Mouse (Mus musculus) left cerebral cortex, adult 2 months (tissue): ENCODE measurements at regions not wholly inside any gene's neighbourhood (a gene's known extent, or its start where the extent isn't known, plus 50 kb on each side); places are given as distances from the start of the nearest gene placed in this dataset.

Experiments used
- DNase-seq, 2 experiments: peaks; one replicate each; pipeline ENCODE4 v3.0.0; 2021 to 2022; ENCODE audit warnings: low spot score in 2 of 2, mixed read lengths in 1 of 2; ENCODE audit errors: extremely low spot score in 1 of 2
- H3K27ac ChIP-seq: fragments of 200-600 bp; 2 replicates; pipeline ENCODE4 v1.8.1; 2022
- H3K4me3 ChIP-seq: fragments of 200-600 bp; 2 replicates; pipeline ENCODE4 v1.8.1; 2022
- CTCF ChIP-seq: fragments of 200-600 bp; IDR thresholded peaks from 2 replicates; pipeline ENCODE4 v1.8.1; 2022; ENCODE audit warnings: antibody characterized with exemption, mild to moderate bottlenecking, moderate library complexity
- intact Hi-C: fragments of 180-260 bp; cut with DNase I; formaldehyde crosslinking; loops from one replicate; pipeline ENCODE4 v1.15.1; 2025

DNA sequence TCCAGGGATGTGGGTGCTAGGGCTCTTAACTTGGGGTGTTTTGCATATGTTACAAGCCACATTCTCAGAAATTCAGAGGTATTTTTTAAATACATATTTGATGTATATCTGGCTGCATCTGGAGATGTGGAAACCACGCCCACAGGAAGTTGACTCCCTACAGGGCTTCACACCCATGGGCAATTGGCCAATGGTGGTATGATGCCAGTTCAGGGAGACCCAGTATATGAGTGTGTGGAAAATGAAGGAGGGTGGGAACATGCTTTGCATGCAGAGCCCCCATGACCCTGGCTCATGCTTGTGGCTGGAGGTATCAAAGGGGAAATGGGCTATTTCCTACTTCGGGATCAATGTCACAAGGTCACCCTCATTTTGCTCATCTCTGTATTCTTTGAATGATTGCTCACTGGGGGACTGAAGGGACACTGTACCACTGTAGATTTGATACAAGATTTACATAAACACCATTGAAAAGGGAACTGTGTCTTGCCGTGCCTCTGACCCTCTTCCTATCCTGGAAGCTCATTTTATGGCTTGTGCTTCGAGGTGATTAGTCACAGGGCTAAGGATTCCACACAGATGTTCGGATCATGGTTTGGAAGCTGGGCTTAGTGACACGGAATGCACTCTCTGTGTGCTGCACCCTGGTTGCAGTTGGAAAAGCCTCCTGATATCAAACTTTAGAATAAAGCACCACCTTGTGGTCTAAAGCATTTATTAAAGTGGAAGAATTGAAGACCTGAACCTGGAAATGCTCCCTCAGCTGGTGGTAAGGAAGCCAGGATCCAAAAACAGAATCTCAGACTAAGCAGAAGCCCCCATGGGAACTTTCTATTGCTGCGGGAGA, 56.8 kb upstream of the Edn1 start:
- peak; percentile 13 to 14 for DNase-seq
- Histone ChIP-seq H3K4me3 (no peak overlapping the region), H3K27ac (no peak overlapping the region)
- peak; percentile 77 for TF ChIP-seq CTCF
- intact Hi-C loops = loop anchor here (1.0 to 5.0 kb wide), 5 partner anchors 56 to 601 kb away; partner anchors contain the start of gene Edn1

DNA sequence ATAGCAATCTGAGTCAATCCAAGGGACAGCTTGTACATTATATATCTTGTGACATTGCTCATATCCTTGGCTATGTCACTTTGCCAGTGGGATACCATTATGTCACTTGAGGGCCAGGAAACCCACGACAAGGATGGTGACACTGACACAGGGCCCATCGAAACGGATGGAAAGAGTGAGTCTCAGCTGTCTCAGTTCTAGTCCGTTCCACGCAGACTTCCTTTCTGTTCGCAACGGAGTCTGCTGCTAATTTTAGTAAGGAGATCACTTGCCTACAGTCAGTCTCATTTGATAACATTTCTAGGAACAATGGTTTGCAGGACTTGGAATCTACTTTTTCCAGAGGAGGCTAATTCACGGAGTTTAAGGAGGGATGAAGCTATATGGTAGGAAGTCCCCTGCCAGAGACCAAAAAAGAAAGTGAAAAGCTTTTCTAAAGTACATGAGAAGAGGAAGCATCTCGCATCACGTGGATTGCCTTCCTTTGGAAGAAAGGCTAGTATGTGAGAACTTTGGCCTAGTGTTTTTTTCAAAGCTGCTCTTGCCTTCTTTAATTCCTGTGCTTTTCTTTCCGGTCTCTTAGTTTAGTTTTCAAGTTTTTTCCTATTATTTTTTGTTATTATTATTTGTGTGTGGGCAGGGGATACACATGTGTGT, 55.4 kb upstream of the Edn1 start:
- no peak for DNase-seq
- TF ChIP-seq CTCF = no peak
- intact Hi-C loops = loop anchor here (2.0 kb wide), 1 partner anchor 55 kb away; the partner anchor contains the start of gene Edn1
- no peak overlapping the region for H3K4me3 ChIP-seq
- H3K27ac ChIP-seq = no peak overlapping the region; the same call in 1 of the 2 replicates
